Mouse (Mus musculus) liver, embryonic 12.5 days (tissue): Measurements from ENCODE around the gene Meox1. TPM values are rescaled to one million over a fixed set of nuclear protein-coding genes. Genes with fewer than 3 reads are reported as not detected.

Experiments used
- ATAC-seq: fragments of 200-750 bp; cut with Nextera tagmentation; 2 replicates; pipeline ENCODE4 v1.8.0; 2017; ENCODE audit warnings: moderate number of reproducible peaks, mild to moderate bottlenecking, moderate library complexity
- H3K27ac ChIP-seq: fragments of 300-500 bp; sonication (generic); 2 replicates; pipeline ENCODE4 v1.5.1; 2016; ENCODE audit warnings: mild to moderate bottlenecking
- H3K27me3 ChIP-seq: fragments of 300-500 bp; sonication (generic); replicated peaks from 2 replicates; pipeline ENCODE4 v1.6.1; 2016; ENCODE audit warnings: mild to moderate bottlenecking, moderate library complexity
- H3K36me3 ChIP-seq: fragments of 300-500 bp; sonication (generic); 2 replicates; pipeline ENCODE4 v1.6.1; 2016; ENCODE audit warnings: mild to moderate bottlenecking, moderate library complexity
- H3K4me1 ChIP-seq: fragments of 300-500 bp; sonication (generic); 2 replicates; pipeline ENCODE4 v1.6.1; 2016
- H3K4me2 ChIP-seq: fragments of 300-500 bp; sonication (generic); 2 replicates; pipeline ENCODE4 v1.6.1; 2016; ENCODE audit warnings: mild to moderate bottlenecking, moderate library complexity
- H3K4me3 ChIP-seq: fragments of 300-500 bp; sonication (generic); 2 replicates; pipeline ENCODE4 v1.5.1; 2016; ENCODE audit warnings: mild to moderate bottlenecking, moderate library complexity
- H3K9ac ChIP-seq: fragments of 300-500 bp; sonication (generic); 2 replicates; pipeline ENCODE4 v1.6.1; 2016; ENCODE audit warnings: mild to moderate bottlenecking, moderate library complexity
- H3K9me3 ChIP-seq: fragments of 300-500 bp; sonication (generic); replicated peaks from 2 replicates; pipeline ENCODE4 v1.6.1; 2016; ENCODE audit warnings: mild to moderate bottlenecking, moderate library complexity
- WGBS: fragments of 180-500 bp; shearing (Covaris S2); methylation state at CpG from one replicate; pipeline ENCODE4 v1.1.7; 2016; ENCODE audit not compliant: insufficient replicate concordance; 5-methylcytosine and 5-hydroxymethylcytosine counted together
- polyA plus RNA-seq: library from polyadenylated mRNA; unstranded; fragments of >200 nt; fragmentation: Nextera tagmentation; extraction: Ambion mirVana; gene quantifications from 2 replicates; pipeline ENCODE4 v1.2.1, GENCODE M21; 2016

Meox1 gene
- polyA plus RNA-seq, 1 experiment from 2014 or later = 0.72 TPM

- 68% methylated on average over 15 of the region's 15 CpGs for WGBS
- ATAC-seq = no peak
- Histone ChIP-seq H3K9ac (no peak overlapping the region), H3K36me3 (no peaks in the 10 kb centered on the region), H3K9me3 (peaks cover 7% of the 10 kb centered on the region; the same call in 1 of the 2 replicates), H3K27me3 (no peaks in the 10 kb centered on the region), H3K4me2 (no peak overlapping the region), H3K4me1 (no peaks in the 10 kb centered on the region), H3K27ac (no peak overlapping the region), H3K4me3 (no peak overlapping the region)
These were observed 52.0 kb downstream of the Meox1 start for GRCm38 (mm10) chr11:101841998-101842772.

DNA sequence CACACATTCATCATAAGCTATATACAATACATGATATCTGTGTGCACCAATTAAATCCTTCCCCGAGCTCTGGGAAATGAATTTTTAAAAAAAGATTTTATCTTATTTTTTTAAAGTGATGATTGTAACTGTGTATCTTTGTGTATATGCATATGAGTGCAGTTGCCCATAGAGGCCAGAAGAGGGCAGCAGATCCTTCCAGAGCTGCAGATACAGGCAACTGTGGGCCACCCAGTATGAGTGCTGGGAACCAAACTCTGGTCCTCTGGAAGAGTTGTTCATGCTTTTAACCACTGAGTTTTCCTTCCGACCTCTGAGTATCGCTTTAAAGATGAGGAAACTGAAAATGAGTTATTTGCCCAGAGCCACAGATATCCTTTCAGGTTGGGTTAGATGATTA is 53.8 kb downstream of the Meox1 start:
- 78% methylated on average over 3 of the region's 3 CpGs for WGBS
- H3K4me2 ChIP-seq = no peak overlapping the region
- peaks cover 7% of the 10 kb centered on the region; the same call in 1 of the 2 replicates for H3K9me3 ChIP-seq
- H3K4me1 ChIP-seq = no peaks in the 10 kb centered on the region
- no peaks in the 10 kb centered on the region for H3K36me3 ChIP-seq
- H3K27ac ChIP-seq = no peak overlapping the region
- no peak for ATAC-seq
- H3K27me3 ChIP-seq = no peaks in the 10 kb centered on the region; the same call in 1 of the 2 replicates
- no peak overlapping the region for H3K4me3 ChIP-seq
- H3K9ac ChIP-seq = no peak overlapping the region

DNA sequence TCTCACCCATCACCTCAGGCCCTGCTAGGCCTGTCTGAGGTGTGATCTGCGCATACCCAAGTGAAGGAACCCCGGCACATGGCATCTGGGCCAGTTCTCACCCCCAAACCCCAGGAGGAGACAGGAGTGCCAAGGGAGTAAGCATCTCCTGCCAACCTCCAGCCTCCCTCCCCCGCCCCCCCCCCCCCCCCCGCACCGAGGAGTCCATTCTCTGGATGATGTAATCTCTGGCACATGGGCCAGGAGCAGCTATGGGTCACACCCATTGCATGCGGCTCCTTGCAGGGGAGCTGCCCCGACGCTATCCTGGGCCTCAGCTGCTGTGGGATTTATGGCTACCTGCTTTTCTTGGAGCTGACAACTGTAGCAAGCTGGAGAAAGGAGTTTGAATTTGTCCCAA is 54.7 kb downstream of the Meox1 start:
- no peak for ATAC-seq
- Histone ChIP-seq H3K4me2 (no peak overlapping the region), H3K27me3 (no peaks in the 10 kb centered on the region; the same call in 1 of the 2 replicates), H3K4me1 (no peaks in the 10 kb centered on the region), H3K9ac (no peak overlapping the region), H3K27ac (no peak overlapping the region), H3K36me3 (no peaks in the 10 kb centered on the region), H3K9me3 (peaks cover 7% of the 10 kb centered on the region; the same call in 1 of the 2 replicates), H3K4me3 (no peak overlapping the region)
- WGBS = 67% methylated on average over 5 of the region's 8 CpGs

GRCm38 (mm10) chr11:101832001-101832400 is 62.2 kb downstream of the Meox1 start:
- H3K36me3 ChIP-seq = no peaks in the 10 kb centered on the region
- no peak for ATAC-seq
- H3K4me2 ChIP-seq = no peak overlapping the region
- no peak overlapping the region for H3K9ac ChIP-seq
- no peaks in the 10 kb centered on the region for H3K4me1 ChIP-seq
- no peak overlapping the region for H3K27ac ChIP-seq
- peaks cover 18% of the 10 kb centered on the region; the same call in 1 of the 2 replicates for H3K27me3 ChIP-seq
- H3K4me3 ChIP-seq = no peak overlapping the region
- WGBS = 57% methylated on average over 7 of the region's 7 CpGs
- no peaks in the 10 kb centered on the region for H3K9me3 ChIP-seq

DNA sequence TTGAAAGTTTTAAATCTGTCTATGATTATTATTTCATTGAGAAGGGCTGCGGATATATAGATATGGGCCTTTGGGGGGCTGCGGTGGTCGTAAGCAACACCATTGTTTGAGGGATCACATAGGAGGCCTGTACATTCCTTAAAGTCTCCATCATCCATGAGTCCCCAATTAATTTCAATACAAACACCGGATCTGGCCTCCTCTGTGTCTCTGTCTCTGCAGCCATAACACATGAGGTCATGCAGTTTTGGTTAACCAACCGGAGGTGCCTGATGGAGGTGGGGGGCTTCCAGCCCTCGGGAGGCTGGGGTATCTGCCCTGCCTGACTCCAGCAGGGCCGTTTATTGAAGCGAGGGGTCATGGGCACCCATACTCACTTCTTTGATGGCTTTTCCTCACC is 63.6 kb downstream of the Meox1 start:
- Histone ChIP-seq H3K9ac (no peak overlapping the region), H3K27me3 (peaks cover 18% of the 10 kb centered on the region; the same call in 1 of the 2 replicates), H3K4me3 (no peak overlapping the region), H3K36me3 (no peaks in the 10 kb centered on the region), H3K4me2 (no peak overlapping the region), H3K4me1 (no peaks in the 10 kb centered on the region), H3K9me3 (no peaks in the 10 kb centered on the region), H3K27ac (no peak overlapping the region)
- WGBS = 67% methylated on average over 8 of the region's 8 CpGs
- no peak for ATAC-seq

DNA sequence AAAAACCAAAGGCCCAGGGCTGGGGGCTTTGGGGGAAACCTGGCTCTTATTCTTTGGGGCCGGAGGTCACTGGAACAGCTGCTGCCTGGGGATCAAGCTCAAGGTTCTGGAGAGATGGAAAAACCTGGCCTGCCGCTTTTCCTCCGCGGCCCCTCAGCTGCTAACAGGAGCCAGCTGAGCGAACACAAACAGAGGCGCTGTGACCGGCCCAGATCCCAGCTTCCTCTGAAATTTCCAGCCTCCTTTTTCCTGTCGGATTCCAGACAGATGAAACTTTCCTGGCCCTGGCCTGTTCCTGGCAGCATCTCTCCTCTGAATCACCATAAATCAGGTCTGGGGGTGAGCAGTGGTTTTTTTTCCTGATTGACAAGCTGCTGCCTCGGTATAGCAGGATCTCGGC is 64.1 kb downstream of the Meox1 start:
- ATAC-seq = no peak
- WGBS = 42% methylated on average over 10 of the region's 10 CpGs
- peaks cover 18% of the 10 kb centered on the region; the same call in 1 of the 2 replicates for H3K27me3 ChIP-seq
- no peaks in the 10 kb centered on the region for H3K4me1 ChIP-seq
- no peak overlapping the region for H3K27ac ChIP-seq
- no peaks in the 10 kb centered on the region for H3K9me3 ChIP-seq
- H3K4me2 ChIP-seq = no peak overlapping the region
- H3K36me3 ChIP-seq = no peaks in the 10 kb centered on the region
- no peak overlapping the region for H3K9ac ChIP-seq
- no peak overlapping the region for H3K4me3 ChIP-seq

GRCm38 (mm10) chr11:101828718-101829117 is 65.5 kb downstream of the Meox1 start:
- no peaks in the 10 kb centered on the region for H3K36me3 ChIP-seq
- no peaks in the 10 kb centered on the region for H3K9me3 ChIP-seq
- H3K27me3 ChIP-seq = peaks cover 18% of the 10 kb centered on the region; the same call in 1 of the 2 replicates
- H3K27ac ChIP-seq = no peak overlapping the region
- H3K9ac ChIP-seq = no peak overlapping the region
- no peak overlapping the region for H3K4me3 ChIP-seq
- H3K4me1 ChIP-seq = no peaks in the 10 kb centered on the region
- 61% methylated on average over 4 of the region's 4 CpGs for WGBS
- no peak for ATAC-seq
- no peak overlapping the region for H3K4me2 ChIP-seq

Other genes with a start within 250 kb of the Meox1 start
- 1.0 and 1.3 TPM in 2 replicates for gene Arl4d, start 228.8 kb downstream of the Meox1 start, polyA plus RNA-seq
- 25.6 and 26.3 TPM in 2 replicates for gene Dhx8, start 161.5 kb downstream of the Meox1 start, polyA plus RNA-seq
- 1.4 and 2.0 TPM in 2 replicates for gene Etv4, start 109.0 kb downstream of the Meox1 start, polyA plus RNA-seq
- 0.10 TPM in 2 replicates for gene Sost, start 72.6 kb upstream of the Meox1 start, polyA plus RNA-seq
- gene Cfap97d1, start 89.9 kb upstream of the Meox1 start, polyA plus RNA-seq = not detected in 2 replicates
- 12.9 and 13.4 TPM in 2 replicates for gene Dusp3, start 92.6 kb upstream of the Meox1 start, polyA plus RNA-seq
- gene Mpp3, start 134.1 kb upstream of the Meox1 start, polyA plus RNA-seq = 0.66 and 0.85 TPM in 2 replicates
- gene Cd300lg, start 147.1 kb upstream of the Meox1 start, polyA plus RNA-seq = 0.50 and 0.51 TPM in 2 replicates
- 15.1 and 16.7 TPM in 2 replicates for gene Mpp2, start 194.1 kb upstream of the Meox1 start, polyA plus RNA-seq
- gene Ppy, start 206.9 kb upstream of the Meox1 start, polyA plus RNA-seq = not detected in 2 replicates
- gene Pyy, start 213.5 kb upstream of the Meox1 start, polyA plus RNA-seq = 0.32 TPM in 1 of 2 replicates, not detected in the other